19 mouse cellular contexts compared by ENCODE assay signal in the genomic region with DNA sequence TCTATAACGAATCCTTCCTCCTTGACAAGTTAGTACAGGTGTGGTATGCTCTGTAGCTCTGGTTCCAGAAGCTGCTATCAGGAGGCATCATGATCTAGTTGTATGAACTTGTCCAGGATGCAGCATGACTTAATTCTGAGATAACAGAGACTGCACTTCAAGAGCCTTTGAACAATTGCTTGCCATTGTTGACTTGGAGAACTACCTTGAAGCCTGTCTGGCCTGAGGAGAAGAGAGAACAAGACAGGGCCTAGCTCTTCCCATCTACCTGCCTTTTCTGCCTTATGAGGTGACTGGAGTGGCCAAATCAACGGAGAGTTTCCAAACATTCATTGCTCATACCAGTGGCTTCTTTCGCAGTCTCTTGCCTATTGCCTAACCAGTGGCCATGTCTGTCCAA. TPM values are rescaled to one million over a fixed set of nuclear protein-coding genes. Genes with fewer than 3 reads are reported as not detected.
DNase-seq lines count a peak whose midpoint lies in the region; ATAC-seq and TF ChIP-seq lines count a peak whose summit lies in the region.
"Had no signal": no experiment of that assay in that cellular context is flagged by ENCODE, and none has a peak within 500 bp of the region (broad histone marks: within the 10 kb centered on the region; RNA-seq: fewer than 3 reads in every experiment).

No protein-coding gene starts in this region.

- H3K4me3 ChIP-seq in midbrain, embryonic 11.5 days (ENCODE audit: low read depth, low read length), result no peak overlapping the region
- H3K4me3 ChIP-seq in midbrain, embryonic 13.5 days (replicated peaks), result no peak overlapping the region
- no peak overlapping the region for H3K4me3 ChIP-seq in hindbrain, embryonic 14.5 days (replicated peaks; ENCODE audit: low read length)
- no peak overlapping the region for H3K4me3 ChIP-seq in hindbrain, postnatal 0 days (ENCODE audit: low read length)
- H3K4me3 ChIP-seq: hindbrain, embryonic 13.5 days had no signal

- H3K9ac ChIP-seq in midbrain, embryonic 11.5 days (ENCODE audit: low read length), result no peak overlapping the region
- H3K9ac ChIP-seq in midbrain, embryonic 13.5 days (replicated peaks), result no peak overlapping the region
- no peak overlapping the region for H3K9ac ChIP-seq in hindbrain, embryonic 14.5 days
- H3K9ac ChIP-seq in hindbrain, postnatal 0 days (replicated peaks; ENCODE audit: low read length), result no peak overlapping the region
- H3K9ac ChIP-seq: forebrain, postnatal 0 days; hindbrain, embryonic 13.5 days had no signal

- TF ChIP-seq CTCF in Patski (IDR thresholded peaks at IDR 0.05), result no peak
- no peak for TF ChIP-seq CTCF in hindbrain, postnatal 0 days (IDR thresholded peaks at IDR 0.05; ENCODE audit: low read depth)

- H3K27me3 ChIP-seq in midbrain, embryonic 11.5 days (ENCODE audit: control insufficient read depth, insufficient read depth, low read length), result no peaks in the 10 kb centered on the region
- H3K27me3 ChIP-seq in midbrain, embryonic 13.5 days, result no peaks in the 10 kb centered on the region
- no peaks in the 10 kb centered on the region for H3K27me3 ChIP-seq in Patski
- no peaks in the 10 kb centered on the region for H3K27me3 ChIP-seq in hindbrain, embryonic 14.5 days (ENCODE audit: control insufficient read depth, insufficient read depth, low read length)
- H3K27me3 ChIP-seq in hindbrain, postnatal 0 days (ENCODE audit: insufficient read depth, low read length), result no peaks in the 10 kb centered on the region
- H3K27me3 ChIP-seq: hindbrain, embryonic 13.5 days had no signal

- POLR2A ChIA-PET in Patski (lab: Charles Lee), result interaction anchor here (0.6 kb wide), 1 partner anchor 229 kb away, joined by 5 read pairs; no protein-coding TSS in a partner anchor

- no peak overlapping the region for H3K4me2 ChIP-seq in midbrain, embryonic 11.5 days
- H3K4me2 ChIP-seq in midbrain, embryonic 13.5 days (replicated peaks), result no peak overlapping the region
- no peak overlapping the region for H3K4me2 ChIP-seq in hindbrain, embryonic 14.5 days (replicated peaks)
- no peak overlapping the region for H3K4me2 ChIP-seq in hindbrain, postnatal 0 days (ENCODE audit: low read depth, low read length)
- H3K4me2 ChIP-seq: heart, embryonic 11.5 days; hindbrain, embryonic 13.5 days had no signal

- CTCF ChIA-PET in Patski (lab: Charles Lee), result no interaction called here

- H3K9me3 ChIP-seq in midbrain, embryonic 11.5 days (ENCODE audit: control insufficient read depth, low read length), result no peaks in the 10 kb centered on the region
- no peaks in the 10 kb centered on the region for H3K9me3 ChIP-seq in midbrain, embryonic 13.5 days
- H3K9me3 ChIP-seq in hindbrain, embryonic 14.5 days (ENCODE audit: control insufficient read depth, low read length), result no peaks in the 10 kb centered on the region
- H3K9me3 ChIP-seq in hindbrain, postnatal 0 days (ENCODE audit: low read length), result no peaks in the 10 kb centered on the region
- H3K9me3 ChIP-seq: G1E; hindbrain, embryonic 13.5 days had no signal

- peak; percentile 44 for DNase-seq in midbrain, embryonic 11.5 days (ENCODE audit: low spot score, missing footprints)
- no peak for DNase-seq in Patski (ENCODE audit: low read depth, low spot score)
- DNase-seq in fat pad, adult 2 months (ENCODE audit: extremely low read depth, low read depth, low spot score), result peak; percentile 90
- no peak for DNase-seq in hindbrain, embryonic 14.5 days (ENCODE audit: low spot score)
- DNase-seq in hindbrain, postnatal 0 days (ENCODE audit: low spot score), result no peak
- DNase-seq in left cerebral cortex, postnatal 36 days (ENCODE audit: low spot score in 2 of 2), result no peak
- DNase-seq: adrenal gland, adult 2 months; adrenal gland, postnatal 14 days; cerebellum, adult 18-20 months; cerebellum, adult 9-10 months; cerebellum, postnatal 14 days; forebrain, postnatal 0 days; gastrocnemius, postnatal 36 days had no signal

- no peak for ATAC-seq in midbrain, embryonic 11.5 days (ENCODE audit: low FRiP score)
- no peak for ATAC-seq in midbrain, embryonic 13.5 days
- ATAC-seq in Patski, result peak; percentile 39
- peak; percentile 40; the same call in 1 of the 2 replicates for ATAC-seq in megakaryocyte progenitor cell, adult 5-6 weeks (replicated peaks; ENCODE audit: poor library complexity)
- ATAC-seq in hindbrain, embryonic 14.5 days (ENCODE audit: low FRiP score), result no peak
- no peak for ATAC-seq in hindbrain, postnatal 0 days
- ATAC-seq: forebrain, embryonic 14.5 days; forebrain, postnatal 0 days had no signal

- peaks cover 6% of the 10 kb centered on the region; the same call in 1 of the 2 replicates for H3K4me1 ChIP-seq in midbrain, embryonic 11.5 days (ENCODE audit: control insufficient read depth, insufficient read depth, low read length)
- peaks cover 3% of the 10 kb centered on the region for H3K4me1 ChIP-seq in midbrain, embryonic 13.5 days (replicated peaks)
- H3K4me1 ChIP-seq in hindbrain, embryonic 14.5 days (replicated peaks; ENCODE audit: control insufficient read depth, insufficient read depth, low read length), result no peaks in the 10 kb centered on the region
- H3K4me1 ChIP-seq in hindbrain, postnatal 0 days (ENCODE audit: insufficient read depth, low read length), result no peaks in the 10 kb centered on the region

- H3K27ac ChIP-seq in midbrain, embryonic 11.5 days (ENCODE audit: low read depth, low read length), result no peak overlapping the region
- no peak overlapping the region for H3K27ac ChIP-seq in midbrain, embryonic 13.5 days
- no peak overlapping the region for H3K27ac ChIP-seq in hindbrain, embryonic 14.5 days
- H3K27ac ChIP-seq in hindbrain, postnatal 0 days, result no peak overlapping the region
- H3K27ac ChIP-seq: hindbrain, embryonic 13.5 days had no signal

- 93% methylated on average over 3 of the region's 3 CpGs for WGBS in midbrain, embryonic 11.5 days
- 92% methylated on average over 3 of the region's 3 CpGs for WGBS in midbrain, embryonic 13.5 days
- 94% methylated on average over 3 of the region's 3 CpGs for WGBS in hindbrain, embryonic 14.5 days
- 91% methylated on average over 3 of the region's 3 CpGs for WGBS in hindbrain, postnatal 0 days

- in situ Hi-C loops in Patski (cut with MboI; ENCODE audit: low pct_unique_long_range_greater_than_20kb), result no loop called here

- intact Hi-C loops in left cerebral cortex, postnatal 36 days (cut with DNase I), result no loop called here

- H3K36me3 ChIP-seq in midbrain, embryonic 11.5 days (ENCODE audit: control insufficient read depth, insufficient read depth, low read length), result no peaks in the 10 kb centered on the region
- no peaks in the 10 kb centered on the region for H3K36me3 ChIP-seq in midbrain, embryonic 13.5 days
- H3K36me3 ChIP-seq in hindbrain, embryonic 14.5 days (replicated peaks; ENCODE audit: control insufficient read depth, insufficient read depth), result no peaks in the 10 kb centered on the region
- no peaks in the 10 kb centered on the region for H3K36me3 ChIP-seq in hindbrain, postnatal 0 days (ENCODE audit: insufficient read depth, low read length)
- H3K36me3 ChIP-seq: hindbrain, embryonic 13.5 days had no signal

RNA-seq across cellular contexts. Expression of gene Cdca7, which starts 29.9 kb away (rescaled TPM):
- polyA plus RNA-seq in midbrain, embryonic 11.5 days (2014; fragmentation: Nextera tagmentation; extraction: Ambion mirVana), result 172 and 189 TPM in 2 replicates
- polyA plus RNA-seq in midbrain, embryonic 13.5 days (2015; fragmentation: Nextera tagmentation; extraction: Ambion mirVana), result 55.0 and 64.8 TPM in 2 replicates
- 27.7 TPM for polyA plus RNA-seq in Patski (2021)
- 155 and 165 TPM in 2 replicates for total RNA-seq in megakaryocyte progenitor cell, adult 5-6 weeks (2015)
- total RNA-seq in megakaryocyte progenitor cell, adult 5-6 weeks (2017), result 221 and 252 TPM in 2 replicates
- polyA plus RNA-seq in hindbrain, embryonic 14.5 days (2014; fragmentation: Nextera tagmentation; extraction: Ambion mirVana), result 17.1 and 19.1 TPM in 2 replicates
- 17.5 and 21.3 TPM in 2 replicates for total RNA-seq in hindbrain, postnatal 0 days (2014; rRNA removed)
- polyA plus RNA-seq in hindbrain, postnatal 0 days (2015; fragmentation: Nextera tagmentation; extraction: Ambion mirVana), result 12.8 and 14.4 TPM in 2 replicates
- total RNA-seq in left cerebral cortex, postnatal 36 days (2021), result 1 to 10 TPM; 5.1 TPM

Comparison
In these comparisons a context has a peak if more than half of its experiments do, and no peak if none do; other contexts are left out.
1. ATAC-seq: peak in Patski (single experiment) and megakaryocyte progenitor cell, adult 5-6 weeks (single experiment); none in midbrain, embryonic 11.5 days (single experiment), midbrain, embryonic 13.5 days (single experiment), hindbrain, embryonic 14.5 days (single experiment) and hindbrain, postnatal 0 days (single experiment).
2. DNase-seq: peak in midbrain, embryonic 11.5 days (single experiment) and fat pad, adult 2 months (single experiment); none in Patski (single experiment), hindbrain, embryonic 14.5 days (single experiment), hindbrain, postnatal 0 days (single experiment) and left cerebral cortex, postnatal 36 days (0 of 2).